Mouse (Mus musculus): Measurements from ENCODE around the gene Gm12166. TPM values are rescaled to one million over a fixed set of nuclear protein-coding genes. Genes with fewer than 3 reads are reported as not detected.

The Gm12166 gene
- polyA plus RNA-seq (2017; shearing (Covaris generic)), result 5.0 TPM

GRCm38 (mm10) chr11:46052105-46052659, at the start of gene Gm12166:
Gm12166 (minus strand) TSS chr11:46052321.

GRCm38 (mm10) chr11:46055896-46056769, 4.0 kb upstream of the Gm12166 start, which contains the start of gene Adam19:
Adam19 (plus strand) TSS chr11:46055992.

Other genes with a start within 250 kb of the Gm12166 start
- gene Clint1, start 200.3 kb downstream of the Gm12166 start, polyA plus RNA-seq (2017; shearing (Covaris generic)), result 366 TPM
- 11.4 TPM for gene Lsm11, start 107.4 kb downstream of the Gm12166 start, polyA plus RNA-seq (2017; shearing (Covaris generic))
- gene Thg1l, start 96.8 kb downstream of the Gm12166 start, polyA plus RNA-seq (2017; shearing (Covaris generic)), result 6.1 TPM
- not detected for gene Sox30, start 72.0 kb downstream of the Gm12166 start, polyA plus RNA-seq (2017; shearing (Covaris generic))
- 2.6 TPM for gene Adam19, start 3.7 kb upstream of the Gm12166 start, polyA plus RNA-seq (2017; shearing (Covaris generic))
- gene Nipal4, start 114.2 kb upstream of the Gm12166 start, polyA plus RNA-seq (2017; shearing (Covaris generic)), result not detected
- 2.6 TPM for gene Fndc9, start 183.2 kb upstream of the Gm12166 start, polyA plus RNA-seq (2017; shearing (Covaris generic))

All from naive thymus-derived CD4-positive, alpha-beta T cell, adult 5 months (primary cell).